ENCODE assay signal across 24 mouse cellular contexts in the genomic region with DNA sequence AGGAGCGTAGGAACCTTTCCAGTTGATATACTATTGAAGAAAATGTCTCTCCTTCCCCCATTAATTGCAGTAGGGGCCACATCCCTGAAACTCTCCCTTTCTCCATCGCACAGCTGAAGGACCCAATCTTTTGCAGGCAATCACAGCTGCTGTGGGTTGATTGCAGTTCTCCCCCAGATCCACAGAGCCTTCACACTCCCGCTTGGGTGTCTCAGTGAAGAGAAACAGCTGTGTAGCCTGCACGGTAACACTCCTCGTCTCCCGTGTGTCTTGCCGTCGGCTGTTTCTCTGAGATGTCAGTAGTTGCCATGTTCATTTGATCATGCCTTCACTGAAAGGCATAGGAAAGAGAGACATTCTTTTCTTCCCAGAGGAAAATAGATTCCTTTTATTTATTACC.
A peak's percentile ranks its signal among the peaks of the same experiment; 100 is the strongest.
DNase-seq lines count a peak whose midpoint lies in the region; ATAC-seq and TF ChIP-seq lines count a peak whose summit lies in the region.
"Had no signal": no experiment of that assay in that cellular context is flagged by ENCODE, and none has a peak within 500 bp of the region (broad histone marks: within the 10 kb centered on the region; RNA-seq: fewer than 3 reads in every experiment).

No protein-coding gene starts in this region.

- DNase-seq in kidney, postnatal 0 days (ENCODE audit: low spot score) = peak; percentile 45
- DNase-seq in kidney, adult 18-20 months = no peak
- peak; percentile 45 for DNase-seq in lung, postnatal 14 days
- DNase-seq in left cerebral cortex, postnatal 4 days = no peak
- DNase-seq: adrenal gland, postnatal 10 days; cerebellum, adult 11-12 months; cerebellum, adult 9-11 months; gastrocnemius, postnatal 10 days; kidney, adult 9 months; right cerebral cortex, postnatal 4 days; thymus, postnatal 4 days had no signal

- H3K4me2 ChIP-seq in heart, embryonic 12.5 days = no peak overlapping the region
- H3K4me2 ChIP-seq in heart, embryonic 11.5 days = no peak overlapping the region
- H3K4me2 ChIP-seq in kidney, postnatal 0 days (ENCODE audit: low read length) = no peak overlapping the region
- H3K4me2 ChIP-seq in lung, embryonic 15.5 days = no peak overlapping the region
- H3K4me2 ChIP-seq: limb, embryonic 13.5 days; liver, embryonic 11.5 days; midbrain, embryonic 15.5 days had no signal

- no peak overlapping the region for H3K4me3 ChIP-seq in heart, embryonic 12.5 days
- H3K4me3 ChIP-seq in heart, embryonic 11.5 days (ENCODE audit: low read depth, low read length) = no peak overlapping the region
- H3K4me3 ChIP-seq in kidney, postnatal 0 days (replicated peaks; ENCODE audit: low read depth, low read length) = no peak overlapping the region
- no peak overlapping the region for H3K4me3 ChIP-seq in lung, embryonic 15.5 days
- H3K4me3 ChIP-seq: erythroblast, embryonic 14.5 days; heart, embryonic 10.5 days; limb, embryonic 13.5 days; midbrain, embryonic 10.5 days; midbrain, embryonic 15.5 days had no signal

- ATAC-seq in heart, embryonic 12.5 days (ENCODE audit: insufficient number of reproducible peaks, low FRiP score) = peak; percentile 53; the same call in 1 of the 2 replicates
- no peak for ATAC-seq in heart, embryonic 11.5 days (replicated peaks; ENCODE audit: insufficient number of reproducible peaks, low FRiP score, low TSS enrichment)
- no peak for ATAC-seq in kidney, postnatal 0 days (replicated peaks; ENCODE audit: low FRiP score, low read depth)
- peak; percentile 87 for ATAC-seq in lung, embryonic 15.5 days (ENCODE audit: borderline replicate concordance, extremely low read depth, low FRiP score, low TSS enrichment)
- ATAC-seq in monocyte, adult 5-6 weeks (replicated peaks; ENCODE audit: insufficient number of reproducible peaks, low FRiP score, low TSS enrichment, poor library complexity, severe bottlenecking) = no peak
- ATAC-seq: forebrain, embryonic 16.5 days; hindbrain, embryonic 16.5 days; midbrain, embryonic 15.5 days; Patski had no signal

- intact Hi-C loops in left cerebral cortex, postnatal 4 days (cut with DNase I) = loop anchor here (1.0 kb wide), 1 partner anchor 47 kb away; no protein-coding TSS in a partner anchor

- H3K27ac ChIP-seq in heart, embryonic 12.5 days (ENCODE audit: poor library complexity, severe bottlenecking) = no peak overlapping the region
- no peak overlapping the region for H3K27ac ChIP-seq in heart, embryonic 11.5 days (ENCODE audit: low read depth, low read length)
- no peak overlapping the region for H3K27ac ChIP-seq in kidney, postnatal 0 days
- peak overlapping the region; percentile 35; the same call in 1 of the 2 replicates for H3K27ac ChIP-seq in lung, embryonic 15.5 days
- H3K27ac ChIP-seq: heart, embryonic 10.5 days; limb, embryonic 13.5 days; midbrain, embryonic 10.5 days; midbrain, embryonic 15.5 days had no signal

- WGBS in heart, embryonic 12.5 days = 66% methylated on average over 8 of the region's 8 CpGs
- WGBS in heart, embryonic 11.5 days (ENCODE audit: insufficient replicate concordance) = 62% methylated on average over 8 of the region's 8 CpGs
- WGBS in kidney, postnatal 0 days = 32% methylated on average over 8 of the region's 8 CpGs
- WGBS in lung, embryonic 15.5 days = 31% methylated on average over 8 of the region's 8 CpGs

- no peak overlapping the region for H3K9ac ChIP-seq in heart, embryonic 12.5 days
- no peak overlapping the region for H3K9ac ChIP-seq in heart, embryonic 11.5 days (ENCODE audit: low read depth, low read length)
- H3K9ac ChIP-seq in kidney, postnatal 0 days (ENCODE audit: low read depth, low read length) = no peak overlapping the region
- H3K9ac ChIP-seq in lung, embryonic 15.5 days = no peak overlapping the region
- H3K9ac ChIP-seq: limb, embryonic 13.5 days; midbrain, embryonic 15.5 days had no signal

- H3K36me3 ChIP-seq in heart, embryonic 12.5 days = no peaks in the 10 kb centered on the region
- H3K36me3 ChIP-seq in heart, embryonic 11.5 days (ENCODE audit: control insufficient read depth, insufficient read depth, low read length) = no peaks in the 10 kb centered on the region
- no peaks in the 10 kb centered on the region for H3K36me3 ChIP-seq in kidney, postnatal 0 days (ENCODE audit: insufficient read depth, low read length)
- H3K36me3 ChIP-seq in lung, embryonic 15.5 days = no peaks in the 10 kb centered on the region
- H3K36me3 ChIP-seq: heart, embryonic 10.5 days; limb, embryonic 13.5 days; midbrain, embryonic 10.5 days; midbrain, embryonic 15.5 days had no signal

- H3K4me1 ChIP-seq in heart, embryonic 12.5 days (replicated peaks) = 0 out of 2 replicates have a peak, but pooled peaks cover 3% of the 10 kb centered on the region
- H3K4me1 ChIP-seq in heart, embryonic 11.5 days (ENCODE audit: control insufficient read depth, insufficient read depth, low read length) = no peaks in the 10 kb centered on the region
- H3K4me1 ChIP-seq in kidney, postnatal 0 days (replicated peaks; ENCODE audit: insufficient read depth, low read length) = no peaks in the 10 kb centered on the region
- peaks cover 5% of the 10 kb centered on the region; the same call in 1 of the 2 replicates for H3K4me1 ChIP-seq in lung, embryonic 15.5 days
- H3K4me1 ChIP-seq: heart, embryonic 10.5 days; midbrain, embryonic 10.5 days; midbrain, embryonic 15.5 days had no signal

- TF ChIP-seq CTCF in kidney, postnatal 0 days (IDR thresholded peaks at IDR 0.05; ENCODE audit: low read depth) = no peak

- no peaks in the 10 kb centered on the region for H3K9me3 ChIP-seq in heart, embryonic 12.5 days (replicated peaks)
- H3K9me3 ChIP-seq in heart, embryonic 11.5 days (replicated peaks; ENCODE audit: control insufficient read depth, low read length) = no peaks in the 10 kb centered on the region
- no peaks in the 10 kb centered on the region for H3K9me3 ChIP-seq in kidney, postnatal 0 days (replicated peaks; ENCODE audit: low read length)
- no peaks in the 10 kb centered on the region for H3K9me3 ChIP-seq in lung, embryonic 15.5 days
- H3K9me3 ChIP-seq: heart, embryonic 10.5 days; limb, embryonic 13.5 days; midbrain, embryonic 10.5 days; midbrain, embryonic 15.5 days had no signal

- no peaks in the 10 kb centered on the region for H3K27me3 ChIP-seq in heart, embryonic 12.5 days (replicated peaks)
- H3K27me3 ChIP-seq in heart, embryonic 11.5 days (ENCODE audit: control insufficient read depth, insufficient read depth, low read length) = no peaks in the 10 kb centered on the region
- H3K27me3 ChIP-seq in kidney, postnatal 0 days (ENCODE audit: insufficient read depth, low read length) = no peaks in the 10 kb centered on the region
- no peaks in the 10 kb centered on the region for H3K27me3 ChIP-seq in lung, embryonic 15.5 days
- H3K27me3 ChIP-seq: limb, embryonic 13.5 days; midbrain, embryonic 15.5 days; Patski had no signal

Comparison
In these comparisons a context has a peak if more than half of its experiments do, and no peak if none do; other contexts are left out.
1. ATAC-seq: peak in heart, embryonic 12.5 days (single experiment) and lung, embryonic 15.5 days (single experiment); none in heart, embryonic 11.5 days (single experiment), kidney, postnatal 0 days (single experiment) and monocyte, adult 5-6 weeks (single experiment).
2. DNase-seq: peak in kidney, postnatal 0 days (single experiment) and lung, postnatal 14 days (single experiment); none in kidney, adult 18-20 months (single experiment) and left cerebral cortex, postnatal 4 days (single experiment).